Mouse (Mus musculus) liver, postnatal 0 days (tissue): ENCODE data around the gene Mesp2. TPM values are rescaled to one million over a fixed set of nuclear protein-coding genes. Genes with fewer than 3 reads are reported as not detected.

ENCODE experiments used
- ATAC-seq: fragments of 200-750 bp; cut with Nextera tagmentation; 2 replicates; pipeline ENCODE4 v1.8.0; 2017; ENCODE audit warnings: mild to moderate bottlenecking, moderate library complexity
- DNase-seq: peaks from one replicate; pipeline ENCODE4 v3.0.0-alpha.2; 2016
- H3K27ac ChIP-seq: fragments of 300-500 bp; sonication (generic); 2 replicates; pipeline ENCODE4 v1.5.1; 2014; ENCODE audit warnings: antibody characterized with exemption, moderate library complexity, mild to moderate bottlenecking, low read depth
- H3K27me3 ChIP-seq: fragments of 300-500 bp; sonication (generic); 2 replicates; pipeline ENCODE4 v1.6.1; 2014; ENCODE audit warnings: low read length, control low read depth, mixed read lengths; ENCODE audit not compliant: insufficient read depth
- H3K36me3 ChIP-seq: fragments of 300-500 bp; sonication (generic); replicated peaks from 2 replicates; pipeline ENCODE4 v1.6.1; 2014; ENCODE audit warnings: mild to moderate bottlenecking, control low read depth, low read length, moderate library complexity, mixed read lengths; ENCODE audit not compliant: insufficient read depth
- H3K4me1 ChIP-seq: fragments of 300-500 bp; sonication (generic); 2 replicates; pipeline ENCODE4 v1.6.1; 2014; ENCODE audit warnings: antibody characterized with exemption, mild to moderate bottlenecking, control low read depth; ENCODE audit not compliant: insufficient read depth
- H3K4me2 ChIP-seq: fragments of 300-500 bp; sonication (generic); 2 replicates; pipeline ENCODE4 v1.6.1; 2014; ENCODE audit warnings: low read depth, mild to moderate bottlenecking, low read length, moderate library complexity, mixed read lengths
- H3K4me3 ChIP-seq: fragments of 300-500 bp; sonication (generic); 2 replicates; pipeline ENCODE4 v1.5.1; 2014; ENCODE audit warnings: low read depth, low read length
- H3K9ac ChIP-seq: fragments of 300-500 bp; sonication (generic); replicated peaks from 2 replicates; pipeline ENCODE4 v1.6.1; 2014; ENCODE audit warnings: mild to moderate bottlenecking, moderate library complexity
- H3K9me3 ChIP-seq: fragments of 300-500 bp; sonication (generic); 2 replicates; pipeline ENCODE4 v1.6.1; 2016; ENCODE audit warnings: mild to moderate bottlenecking, control low read depth, low read length, mixed read lengths
- CTCF ChIP-seq: sonication (generic); IDR thresholded peaks from 2 replicates; pipeline ENCODE4 v1.5.1; 2016; ENCODE audit warnings: antibody characterized with exemption, low read depth
- EP300 ChIP-seq: IDR thresholded peaks from 2 replicates; pipeline ENCODE4 v1.6.1; 2016; ENCODE audit warnings: antibody characterized with exemption, low read depth, mild to moderate bottlenecking
- WGBS: fragments of 180-500 bp; shearing (Covaris S2); extraction: QIAGEN DNeasy Blood & Tissue Kit; methylation state at CpG from one replicate; pipeline ENCODE4 v1.1.7; 2014; ENCODE audit not compliant: insufficient replicate concordance; 5-methylcytosine and 5-hydroxymethylcytosine counted together
- polyA plus RNA-seq: library from polyadenylated mRNA; unstranded; fragments of >200 nt; fragmentation: Nextera tagmentation; extraction: Ambion mirVana; gene quantifications from 2 replicates; pipeline ENCODE4 v1.2.1, GENCODE M21; 2015

Gene Mesp2
- polyA plus RNA-seq, result 0.07 TPM in 1 of 2 replicates, not detected in the other

- peak within 1 kb of the TSS; percentile 52 for H3K4me2 ChIP-seq
- H3K4me1 ChIP-seq, result peaks cover 3% of the 10 kb centered on the region
- no peaks in the 10 kb centered on the region for H3K9me3 ChIP-seq
- DNase-seq, result peak; percentile 73
- H3K9ac ChIP-seq, result no peak within 1 kb of the TSS
- TF ChIP-seq EP300, result no peak
- TF ChIP-seq CTCF, result no peak
- H3K27me3 ChIP-seq, result peaks cover 17% of the 10 kb centered on the region
- WGBS, result 13% methylated on average over 67 of the region's 71 CpGs
- H3K27ac ChIP-seq, result no peak within 1 kb of the TSS
- ATAC-seq, result peak; percentile 64
- H3K36me3 ChIP-seq, result no peaks in the 10 kb centered on the region
- H3K4me3 ChIP-seq, result no peak within 1 kb of the TSS
These were observed at the start of gene Mesp2 for GRCm38 (mm10) chr7:79810611-79811506. TSS of gene Mesp2 (plus strand) at chr7:79810727.

- no peaks in the 10 kb centered on the region for H3K36me3 ChIP-seq
- no peaks in the 10 kb centered on the region for H3K9me3 ChIP-seq
- DNase-seq, result no peak
- no peaks in the 10 kb centered on the region; the same call in 1 of the 2 replicates for H3K4me1 ChIP-seq
- no peak overlapping the region for H3K27ac ChIP-seq
- no peak overlapping the region for H3K4me3 ChIP-seq
- ATAC-seq, result no peak
- H3K9ac ChIP-seq, result no peak overlapping the region
- WGBS, result 59% methylated on average over 5 of the region's 5 CpGs
- TF ChIP-seq EP300, result no peak
- TF ChIP-seq CTCF, result no peak
- H3K4me2 ChIP-seq, result no peak overlapping the region
- H3K27me3 ChIP-seq, result no peaks in the 10 kb centered on the region
These were observed 49.2 kb upstream of the Mesp2 start for GRCm38 (mm10) chr7:79761124-79761876.

- Histone ChIP-seq H3K9me3 (no peaks in the 10 kb centered on the region), H3K27ac (no peak overlapping the region), H3K4me1 (no peaks in the 10 kb centered on the region; the same call in 1 of the 2 replicates), H3K4me3 (no peak overlapping the region), H3K4me2 (no peak overlapping the region), H3K9ac (no peak overlapping the region), H3K36me3 (no peaks in the 10 kb centered on the region), H3K27me3 (no peaks in the 10 kb centered on the region)
- ATAC-seq (no peak), DNase-seq (no peak)
- no peak for TF ChIP-seq EP300
- WGBS, result 66% methylated on average over 8 of the region's 8 CpGs
These were observed 48.4 kb upstream of the Mesp2 start for GRCm38 (mm10) chr7:79762106-79762505.

- Histone ChIP-seq H3K4me1 (no peaks in the 10 kb centered on the region), H3K27me3 (no peaks in the 10 kb centered on the region), H3K4me2 (no peak overlapping the region), H3K4me3 (no peak overlapping the region), H3K9me3 (no peaks in the 10 kb centered on the region), H3K36me3 (no peaks in the 10 kb centered on the region), H3K9ac (no peak overlapping the region), H3K27ac (no peak overlapping the region)
- 32% methylated on average over 1 of the region's 1 CpGs for WGBS
- DNase-seq (no peak), ATAC-seq (no peak)
- TF ChIP-seq CTCF, result peak; percentile 15; the same call in 1 of the 2 replicates
- TF ChIP-seq EP300, result no peak
These were observed 44.5 kb upstream of the Mesp2 start for GRCm38 (mm10) chr7:79765991-79766390.

- no peak overlapping the region for H3K4me3 ChIP-seq
- no peak for ATAC-seq
- no peak overlapping the region for H3K4me2 ChIP-seq
- H3K27me3 ChIP-seq, result no peaks in the 10 kb centered on the region
- no peaks in the 10 kb centered on the region for H3K9me3 ChIP-seq
- H3K36me3 ChIP-seq, result no peaks in the 10 kb centered on the region
- H3K4me1 ChIP-seq, result no peaks in the 10 kb centered on the region
- whole genome bisulfite sequencing, result 65% methylated on average over 3 of the region's 3 CpGs
- TF ChIP-seq EP300 (no peak), CTCF (no peak)
- no peak overlapping the region for H3K9ac ChIP-seq
- no peak overlapping the region for H3K27ac ChIP-seq
- DNase-seq, result no peak
These were observed 40.9 kb upstream of the Mesp2 start for GRCm38 (mm10) chr7:79769664-79770063.
